Mouse (Mus musculus): ENCODE results near the gene Atg9b.

Gene Atg9b

DNA sequence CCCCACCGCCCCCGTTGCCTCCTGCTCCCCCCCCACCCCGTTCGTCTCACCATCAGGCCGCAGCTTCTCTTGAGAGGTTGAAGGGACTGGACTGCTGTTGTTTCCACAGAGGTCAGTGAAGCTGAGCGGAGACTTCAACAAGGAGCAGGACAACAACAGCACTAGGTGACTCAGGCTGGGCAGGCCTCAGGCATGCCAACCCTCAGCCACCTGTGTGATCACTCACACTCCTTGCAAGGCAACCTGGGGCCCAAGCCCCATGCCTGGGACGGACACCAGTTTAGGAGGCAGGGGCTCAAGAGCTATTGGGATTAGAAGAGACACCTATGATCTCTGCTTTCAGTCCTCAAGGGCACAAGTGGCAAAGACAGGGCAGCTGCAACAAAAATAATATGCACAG, at the start of gene Atg9b:
Gene Atg9b, minus strand, starts transcription at position 280 of the 400 bp plus-strand sequence.
- DNase-seq (ENCODE audit: low spot score): no peak

DNA sequence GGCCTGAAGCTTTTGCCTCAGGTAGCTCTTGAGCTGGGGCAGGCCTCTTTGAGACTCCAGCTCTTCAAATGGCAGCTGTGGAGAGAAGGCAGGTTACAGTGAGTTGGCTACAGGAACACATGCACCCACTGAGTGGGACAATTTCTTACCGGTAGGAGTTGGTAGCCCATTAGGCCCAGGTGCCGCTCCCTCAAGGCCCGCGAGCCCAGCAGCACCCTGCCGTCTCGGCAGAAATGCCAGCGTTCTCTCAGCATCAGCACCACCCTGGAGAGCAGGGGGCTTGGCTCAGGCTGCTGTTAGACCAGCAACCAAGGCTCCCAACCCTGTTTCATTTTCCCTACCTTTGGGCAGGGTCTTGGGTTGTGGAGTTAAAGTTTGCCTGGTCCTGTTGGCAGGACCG, 49.2 kb upstream of the Atg9b start:
- DNase-seq (ENCODE audit: low spot score): no peak

DNA sequence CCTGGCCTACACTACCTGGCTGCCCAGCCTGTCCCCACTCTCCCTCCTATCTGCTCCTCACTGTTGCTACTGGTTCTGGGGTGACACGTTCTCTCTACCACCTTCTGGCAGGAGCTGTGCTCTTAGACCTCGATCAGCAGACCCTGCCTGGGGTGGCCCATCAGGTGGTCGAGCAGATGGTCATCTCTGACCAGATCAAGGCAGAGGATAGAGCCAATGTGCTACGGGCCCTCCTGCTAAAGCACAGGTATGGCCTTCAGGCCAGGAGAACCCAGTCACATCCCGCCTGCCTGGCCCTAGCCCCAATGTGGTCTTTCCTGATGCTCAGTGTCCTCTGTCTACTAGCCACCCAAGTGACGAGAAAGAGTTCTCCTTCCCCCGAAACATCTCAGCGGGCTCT, 42.0 kb upstream of the Atg9b start:
- DNase-seq (ENCODE audit: low spot score): no peak

DNA sequence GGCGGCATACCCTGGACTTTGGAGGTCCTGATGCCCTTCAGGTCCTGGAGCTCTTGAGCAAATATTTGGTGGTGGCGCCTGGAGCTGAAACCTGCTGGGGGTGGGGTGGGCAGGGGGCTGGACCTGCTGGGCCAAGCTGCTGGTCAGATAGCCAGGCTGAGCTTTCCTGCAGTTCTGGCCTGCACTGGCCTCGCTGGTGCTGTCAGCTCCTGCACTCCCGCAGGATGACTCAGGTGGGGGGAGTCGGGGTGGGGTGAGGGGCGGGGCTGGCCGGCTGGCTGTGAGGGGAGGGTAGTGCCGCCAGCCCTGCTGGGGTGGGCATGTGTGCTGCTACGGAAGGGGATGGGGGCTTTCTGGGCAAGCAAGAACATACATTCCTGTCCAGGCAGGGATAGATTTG, 36.7 kb upstream of the Atg9b start:
- no peak for DNase-seq (ENCODE audit: low spot score)

DNA sequence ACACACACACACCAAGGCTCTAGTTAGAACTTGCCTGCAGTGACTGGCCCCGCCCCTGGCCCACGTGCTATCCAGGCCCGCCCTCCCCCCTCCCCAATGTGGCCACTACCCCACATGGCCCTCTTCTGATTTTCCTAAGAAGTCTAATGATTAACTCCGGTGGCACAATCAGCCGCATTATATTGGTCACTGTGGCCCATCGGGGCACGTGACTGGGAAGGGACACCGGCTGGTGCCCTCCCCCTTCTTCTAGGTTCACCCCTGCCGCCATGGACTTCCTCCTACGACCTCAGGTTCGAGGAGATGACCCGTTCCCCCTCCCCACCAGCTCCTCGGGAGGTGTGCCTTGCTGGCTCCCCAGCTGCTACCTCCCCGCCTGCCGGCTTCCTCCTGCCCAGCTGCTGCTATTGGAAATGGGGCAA, 36.0 kb upstream of the Atg9b start:
- DNase-seq (ENCODE audit: low spot score): no peak

DNA sequence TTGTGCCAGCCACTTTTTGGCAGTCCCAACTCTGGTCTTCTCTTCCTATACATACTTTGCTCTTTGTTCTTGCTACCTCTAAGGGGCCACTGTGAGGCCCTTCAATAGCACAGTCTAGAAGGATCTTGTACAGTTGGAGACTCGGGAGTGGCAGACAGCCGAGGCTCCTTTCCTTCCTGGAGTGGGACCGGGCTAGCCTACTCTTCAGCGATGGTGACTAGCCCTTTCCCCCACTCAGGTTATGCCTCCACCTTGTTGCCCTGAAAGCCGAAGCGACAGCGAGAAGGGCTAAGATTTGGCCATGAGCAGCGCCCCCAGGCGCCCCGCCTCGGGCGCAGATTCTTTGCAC, 35.3 kb upstream of the Atg9b start:
- DNase-seq (ENCODE audit: low spot score): no peak

DNA sequence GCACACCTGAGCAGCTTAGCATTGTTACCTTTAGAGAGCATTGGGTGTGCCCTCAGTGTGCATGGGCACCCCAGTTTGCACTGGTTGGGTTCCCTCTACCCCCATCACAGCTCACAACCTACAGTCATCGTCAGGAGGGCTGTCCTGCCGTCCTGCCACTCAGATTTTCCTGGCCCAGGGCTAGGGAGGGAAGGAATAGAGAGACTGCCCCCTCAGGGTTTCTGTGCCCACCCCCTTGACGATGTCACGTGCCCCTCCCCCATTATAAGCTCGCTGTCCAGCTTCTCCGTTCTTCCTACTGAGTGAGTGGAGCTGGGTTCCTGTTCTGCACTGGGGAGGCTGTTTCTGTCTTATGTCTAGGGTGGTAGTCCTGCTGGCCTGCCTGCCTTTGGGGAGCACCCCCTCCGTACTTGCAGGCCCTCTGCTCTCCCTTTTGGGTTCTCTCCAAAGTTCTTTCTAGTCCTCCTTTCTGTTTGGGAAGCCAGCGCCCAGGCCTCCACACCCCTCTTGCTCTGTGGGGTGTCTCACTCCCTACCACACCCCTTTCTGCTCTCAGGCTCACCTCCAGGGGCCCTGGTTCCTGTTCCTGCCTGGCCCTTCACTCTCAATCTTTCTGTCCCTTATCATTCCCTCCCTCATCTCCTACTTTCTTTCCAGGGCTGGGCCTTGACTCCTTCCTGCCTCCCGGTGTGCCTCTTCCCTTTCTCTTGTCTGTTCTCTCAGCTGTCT, 34.8 kb upstream of the Atg9b start:
- DNase-seq (ENCODE audit: low spot score): no peak

DNA sequence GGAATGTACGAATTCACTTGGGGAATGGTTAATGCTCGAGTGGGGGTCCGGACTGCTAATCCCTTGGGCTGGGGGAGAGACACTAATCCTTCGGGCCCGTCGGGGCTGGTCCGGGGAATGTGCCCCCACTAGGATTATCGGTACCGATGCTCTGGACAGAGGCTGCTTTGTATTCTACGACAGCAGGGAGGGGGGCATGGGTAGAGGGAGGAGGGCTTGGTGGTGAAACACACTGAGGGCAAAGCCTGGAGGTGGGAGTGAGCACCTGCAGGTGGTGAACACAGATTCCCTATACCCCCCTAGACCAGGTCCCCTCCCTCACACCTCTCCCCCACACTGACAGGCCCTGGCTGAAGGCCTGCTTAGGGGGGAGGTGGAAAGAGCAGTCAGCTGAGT, 34.1 kb upstream of the Atg9b start:
- DNase-seq (ENCODE audit: low spot score): no peak

DNA sequence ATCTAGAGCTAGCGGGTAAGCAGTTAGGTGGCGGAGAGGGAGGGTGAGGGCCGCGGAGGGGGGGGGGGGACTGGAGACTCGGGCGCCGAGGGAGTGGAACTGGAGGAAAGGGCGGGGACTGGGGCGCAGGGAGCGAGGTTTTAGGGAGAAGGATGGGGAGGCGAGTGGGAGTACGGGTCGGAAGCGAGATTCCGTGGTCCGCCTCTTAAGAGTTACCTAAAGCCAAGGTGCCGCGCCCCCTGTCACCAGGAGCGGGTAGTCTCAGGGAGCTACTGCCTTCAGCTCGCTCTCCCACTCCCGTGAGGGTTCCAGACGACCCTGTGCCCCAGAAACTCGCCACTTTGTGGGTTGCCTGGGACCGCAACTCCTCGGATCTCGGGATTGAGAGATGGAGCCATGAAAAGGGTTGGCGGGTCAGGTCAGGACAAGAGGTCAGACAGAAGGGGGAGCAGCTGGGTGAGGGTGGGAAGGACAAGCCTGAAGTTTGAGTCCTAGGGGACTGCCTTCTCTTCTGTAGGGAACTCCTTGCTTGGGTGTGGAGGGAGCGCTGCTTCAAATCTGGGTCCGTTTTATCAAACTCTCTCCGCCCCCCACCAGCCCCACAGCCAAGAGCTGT, 33.6 kb upstream of the Atg9b start:
- DNase-seq (ENCODE audit: low spot score): no peak

DNA sequence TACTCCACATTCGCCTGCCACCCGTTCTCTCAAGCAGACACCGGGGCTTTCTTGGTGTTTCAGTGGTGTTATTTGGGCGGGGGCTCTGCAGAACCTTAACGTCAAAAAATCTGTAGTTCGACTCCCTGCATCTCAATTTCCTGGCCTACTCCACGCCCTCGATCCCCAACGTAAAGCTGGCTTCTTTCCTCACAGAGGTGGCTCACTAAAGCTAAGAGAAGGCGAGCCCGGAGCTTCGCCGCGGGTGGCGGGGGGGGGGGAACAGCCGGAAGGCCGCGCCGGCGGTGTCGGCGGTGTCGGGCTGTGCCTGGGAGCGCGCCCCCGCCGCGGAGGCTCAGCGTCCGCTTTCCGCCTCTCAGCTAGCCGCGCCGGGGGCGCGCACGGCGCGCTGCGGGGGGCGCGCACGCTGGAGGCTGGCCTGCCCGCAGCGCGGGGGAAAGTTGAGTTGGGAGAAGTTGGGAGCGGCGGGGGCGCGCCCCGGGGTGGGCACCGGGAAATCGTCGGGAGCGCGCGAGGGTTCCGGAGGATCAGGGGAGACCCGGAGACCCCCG, 33.0 kb upstream of the Atg9b start:
- peak; percentile 72 for DNase-seq (ENCODE audit: low spot score)

DNA sequence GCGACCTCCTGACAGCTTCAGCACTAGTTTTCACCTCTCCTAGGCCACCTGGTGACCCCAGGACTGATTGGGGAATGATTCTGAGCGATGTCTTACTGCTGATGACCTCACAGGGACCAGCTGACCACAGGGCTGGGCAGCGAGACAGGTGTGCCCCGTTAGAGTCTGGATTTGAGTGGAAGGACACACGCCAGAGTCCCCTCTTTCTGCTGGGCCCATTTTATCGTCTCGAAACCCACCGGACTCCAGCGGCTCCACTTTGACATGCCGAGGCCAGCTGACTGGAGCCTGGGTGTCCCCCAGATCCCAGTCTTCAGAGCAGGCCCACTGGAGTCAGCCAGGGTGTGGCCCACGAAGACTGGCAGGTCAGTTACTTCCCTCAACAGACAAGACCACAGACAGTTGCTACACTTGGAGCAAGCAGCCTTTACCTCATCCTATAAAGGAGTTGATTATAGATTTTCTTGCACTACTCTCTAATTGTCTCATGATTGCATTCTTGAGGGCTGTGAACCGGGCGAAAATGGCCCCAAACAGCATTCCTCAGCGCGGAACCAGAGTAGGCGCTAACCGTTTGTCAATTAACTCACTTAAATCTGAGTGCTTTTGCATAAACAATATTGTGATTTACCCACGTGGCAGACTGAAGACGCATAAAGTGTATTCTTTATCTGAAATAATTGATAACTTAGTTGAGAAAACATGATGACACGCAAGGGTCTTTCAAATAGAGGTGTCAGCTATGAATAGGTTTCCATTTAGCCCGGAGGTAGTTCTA, 32.2 kb upstream of the Atg9b start:
- DNase-seq (ENCODE audit: low spot score): no peak

DNA sequence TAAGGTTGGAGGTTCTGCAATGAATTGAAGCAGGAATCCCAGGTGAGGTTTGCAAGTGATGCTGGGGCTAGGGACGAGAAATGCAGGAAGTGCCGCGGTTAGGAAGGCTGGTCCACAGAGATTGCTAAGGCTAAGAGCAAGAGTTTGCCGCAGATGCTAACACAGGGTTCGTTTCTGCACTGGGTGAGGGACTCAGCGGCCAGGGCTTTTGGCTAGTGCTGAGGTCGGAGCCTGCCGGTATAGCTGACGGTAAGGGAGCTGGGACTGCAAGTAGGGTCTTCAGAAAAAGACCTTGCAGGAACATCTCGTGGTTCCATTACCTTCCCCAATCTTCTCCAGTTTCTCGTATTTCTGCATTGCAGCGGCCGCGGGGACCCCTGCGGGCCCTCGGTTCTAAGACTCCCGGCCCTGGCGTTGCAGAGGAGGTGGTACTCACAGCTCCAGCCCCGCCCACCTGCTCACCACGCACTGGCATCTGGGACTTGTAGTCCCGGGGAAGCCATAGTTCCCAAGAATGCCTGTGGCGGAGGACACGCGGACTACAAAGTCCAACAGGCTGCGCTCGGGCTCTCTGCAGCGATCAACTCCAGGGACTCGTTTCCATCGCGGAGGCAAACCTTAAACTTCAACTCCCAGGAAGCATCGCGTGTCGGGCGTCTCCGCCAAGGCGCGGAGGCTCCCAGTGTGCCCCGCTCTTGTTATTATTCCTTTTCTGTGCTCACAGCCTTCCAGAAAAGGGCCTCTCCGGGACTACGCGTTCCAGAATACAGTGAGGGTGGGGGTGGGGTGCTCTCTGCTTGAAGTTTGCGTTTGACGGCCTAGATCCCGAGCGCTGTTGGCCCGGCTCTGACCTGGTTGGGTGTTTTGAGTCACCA, 31.4 kb upstream of the Atg9b start, which contains the start of the genes Cdk5 and Slc4a2:
Gene Cdk5, minus strand, starts transcription at position 402 of the 875 bp plus-strand sequence.
Gene Slc4a2, plus strand, starts transcription at position 709 of the 875 bp plus-strand sequence.
- peak; percentile 92 for DNase-seq (ENCODE audit: low spot score)

DNA sequence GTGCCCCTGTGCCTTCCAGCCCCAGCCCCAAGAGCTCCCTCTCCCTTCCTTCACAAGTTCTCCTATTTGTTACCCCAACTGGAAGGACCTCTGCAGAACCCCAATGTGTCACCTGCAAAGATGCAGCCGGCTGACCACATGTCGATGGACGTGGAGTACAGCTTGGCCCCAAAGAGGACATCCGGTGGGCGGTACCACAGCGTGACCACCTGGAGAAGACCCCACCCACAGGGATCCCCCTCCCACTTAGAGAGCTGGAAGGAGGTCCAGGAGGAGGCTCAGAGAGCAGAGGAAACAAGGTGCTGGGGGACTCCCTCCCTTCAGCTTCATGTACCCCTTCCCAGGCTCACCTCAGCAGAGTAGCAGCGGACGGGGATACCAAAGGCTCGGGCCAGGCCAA, 28.4 kb upstream of the Atg9b start:
- DNase-seq (ENCODE audit: low spot score): no peak

DNA sequence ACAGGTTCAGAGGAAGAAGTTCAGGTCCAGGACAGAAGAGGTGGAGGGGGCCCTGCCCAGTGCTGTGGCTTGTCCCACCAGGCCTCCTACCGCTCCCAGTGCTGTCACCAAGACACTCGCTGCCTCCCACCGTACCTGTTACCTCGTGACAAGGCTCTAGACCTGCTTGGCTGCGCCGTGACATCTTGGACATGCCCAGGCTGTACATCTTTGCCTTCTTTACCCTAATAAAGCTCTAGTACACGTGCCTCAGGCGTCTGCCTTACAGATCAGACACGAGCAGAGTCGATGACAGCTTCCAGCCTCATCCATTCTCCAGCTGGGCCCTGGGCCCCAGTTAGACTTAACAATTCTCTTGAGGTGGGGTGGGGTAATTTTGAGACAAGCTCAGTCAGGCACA, 25.6 kb upstream of the Atg9b start:
- no peak for DNase-seq (ENCODE audit: low spot score)

DNA sequence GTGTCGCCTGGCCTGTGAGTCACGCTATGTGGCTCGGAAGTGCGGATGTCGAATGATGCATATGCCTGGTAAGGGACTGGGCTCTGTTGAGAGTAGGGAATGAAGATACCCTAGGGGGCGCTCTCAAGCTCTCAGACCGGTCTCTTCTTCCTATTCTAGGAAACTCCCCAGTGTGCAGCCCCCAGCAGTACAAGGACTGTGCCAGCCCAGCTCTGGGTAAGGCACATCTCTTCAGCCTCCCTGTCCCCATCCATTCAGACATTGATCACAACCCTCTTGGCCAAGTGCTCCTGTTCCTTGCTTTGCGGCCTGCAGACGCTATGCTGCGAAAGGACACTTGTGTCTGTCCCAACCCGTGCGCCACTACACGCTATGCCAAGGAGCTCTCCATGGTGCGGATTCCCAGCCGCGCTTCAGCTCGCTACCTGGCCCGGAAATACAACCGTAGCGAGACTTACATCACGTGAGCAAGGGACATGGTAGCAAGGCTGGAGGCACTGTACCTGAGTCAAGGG, 24.3 kb upstream of the Atg9b start:
- DNase-seq (ENCODE audit: low spot score): peak; percentile 53

DNA sequence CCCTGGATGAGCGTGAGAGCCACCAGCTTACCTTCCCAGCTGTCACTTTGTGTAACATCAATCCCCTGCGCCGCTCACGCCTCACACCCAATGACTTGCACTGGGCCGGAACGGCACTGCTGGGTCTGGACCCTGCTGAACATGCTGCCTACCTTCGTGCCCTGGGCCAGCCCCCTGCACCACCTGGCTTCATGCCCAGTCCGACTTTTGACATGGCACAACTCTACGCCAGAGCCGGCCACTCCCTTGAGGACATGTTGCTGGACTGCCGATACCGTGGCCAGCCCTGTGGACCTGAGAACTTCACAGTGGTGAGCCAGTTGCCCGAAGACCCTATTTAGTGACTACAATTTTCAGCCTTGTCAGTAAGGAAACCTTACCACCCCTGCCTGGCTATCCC, 22.0 kb upstream of the Atg9b start:
- DNase-seq (ENCODE audit: low spot score): no peak

DNA sequence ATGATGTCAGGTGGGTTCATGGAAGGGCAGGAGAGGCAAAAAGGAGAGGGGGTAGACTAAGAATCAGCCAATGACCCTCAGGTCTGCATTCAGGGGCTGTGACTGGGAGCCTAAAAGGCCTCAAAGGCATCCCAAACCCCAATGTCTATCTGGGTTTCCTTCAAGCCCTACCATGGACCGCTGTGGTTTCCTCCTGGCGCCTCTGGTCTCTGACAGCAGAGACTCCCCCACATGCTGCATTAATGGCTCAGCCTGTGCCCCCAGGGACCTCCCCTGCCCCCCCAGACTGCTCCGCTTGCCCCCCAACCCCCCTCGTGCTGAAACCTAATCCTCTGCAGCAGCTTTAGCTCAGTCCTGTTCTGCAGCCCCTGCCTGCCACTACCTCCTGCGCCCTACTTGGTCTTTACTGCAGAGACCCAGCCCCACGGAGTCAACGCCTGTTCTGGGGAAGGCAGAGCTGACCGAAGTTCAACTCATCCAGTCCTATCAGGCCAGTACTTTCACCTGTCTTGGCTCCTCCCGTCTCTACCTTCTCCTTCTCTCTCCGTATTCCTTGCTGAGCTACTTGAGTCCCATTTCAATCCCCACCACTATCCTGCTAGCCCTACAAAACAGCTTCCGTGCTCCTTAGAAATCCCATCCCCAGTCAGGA, 21.2 kb upstream of the Atg9b start, which contains the start of gene Asic3:
Gene Asic3, plus strand, starts transcription at position 351 of the 652 bp plus-strand sequence.
- no peak for DNase-seq (ENCODE audit: low spot score)

DNA sequence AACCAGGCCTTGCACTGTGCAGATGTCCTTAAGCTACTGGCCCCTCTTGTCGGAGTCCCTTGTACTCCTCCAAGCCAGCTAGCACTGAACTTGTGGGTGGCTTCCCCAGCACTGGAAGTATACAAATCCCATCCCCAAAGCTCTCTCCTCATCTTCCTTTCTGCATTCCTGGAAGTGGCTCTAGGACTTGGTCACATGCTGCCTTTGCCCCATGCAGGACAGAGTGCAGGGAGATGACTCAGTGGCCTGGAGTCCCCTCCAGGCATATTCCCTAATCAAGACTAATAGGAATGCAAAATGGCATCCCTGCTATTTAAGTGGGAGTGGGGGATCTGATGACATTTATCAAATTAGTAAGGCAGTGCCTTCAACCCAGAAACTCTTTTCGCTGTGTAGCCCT, 20.1 kb upstream of the Atg9b start:
- no peak for DNase-seq (ENCODE audit: low spot score)

DNA sequence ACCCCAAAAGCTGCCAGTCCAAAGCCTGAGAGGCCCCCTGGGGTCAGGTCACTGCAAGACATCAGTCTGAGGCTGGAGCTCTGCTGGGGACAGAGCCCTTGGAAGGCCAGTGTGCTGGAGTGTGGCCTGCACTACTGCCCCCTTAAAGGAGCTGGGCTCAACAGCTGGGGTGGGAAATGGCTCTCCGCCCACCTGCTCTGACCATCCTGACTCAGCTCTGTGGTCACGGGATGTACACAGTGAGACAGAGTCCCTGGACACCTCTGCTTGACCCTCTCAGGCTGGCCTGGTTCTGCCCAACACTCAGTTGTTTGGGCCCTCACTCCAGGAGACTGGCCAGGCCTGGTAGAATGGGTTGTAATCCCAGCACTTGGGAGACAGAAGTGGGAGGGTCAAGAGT, 17.5 kb upstream of the Atg9b start:
- no peak for DNase-seq (ENCODE audit: low spot score)

DNA sequence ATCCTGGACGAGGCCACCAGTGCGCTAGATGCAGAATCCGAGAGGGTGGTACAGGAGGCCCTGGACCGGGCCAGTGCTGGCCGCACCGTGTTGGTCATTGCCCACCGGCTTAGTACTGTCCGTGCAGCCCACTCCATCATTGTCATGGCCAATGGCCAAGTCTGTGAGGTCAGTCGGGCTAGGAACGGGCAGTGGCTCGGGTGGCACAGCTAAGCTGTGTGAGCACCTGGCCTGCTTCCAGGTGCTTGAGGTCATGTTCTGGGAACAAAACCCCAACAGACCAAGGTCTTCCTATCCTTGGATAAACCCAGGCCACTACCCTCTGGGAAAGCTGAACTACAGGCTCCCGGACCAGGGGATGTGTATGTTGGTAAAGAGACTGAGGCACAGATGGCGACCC, 16.7 kb upstream of the Atg9b start:
- DNase-seq (ENCODE audit: low spot score): no peak

DNA sequence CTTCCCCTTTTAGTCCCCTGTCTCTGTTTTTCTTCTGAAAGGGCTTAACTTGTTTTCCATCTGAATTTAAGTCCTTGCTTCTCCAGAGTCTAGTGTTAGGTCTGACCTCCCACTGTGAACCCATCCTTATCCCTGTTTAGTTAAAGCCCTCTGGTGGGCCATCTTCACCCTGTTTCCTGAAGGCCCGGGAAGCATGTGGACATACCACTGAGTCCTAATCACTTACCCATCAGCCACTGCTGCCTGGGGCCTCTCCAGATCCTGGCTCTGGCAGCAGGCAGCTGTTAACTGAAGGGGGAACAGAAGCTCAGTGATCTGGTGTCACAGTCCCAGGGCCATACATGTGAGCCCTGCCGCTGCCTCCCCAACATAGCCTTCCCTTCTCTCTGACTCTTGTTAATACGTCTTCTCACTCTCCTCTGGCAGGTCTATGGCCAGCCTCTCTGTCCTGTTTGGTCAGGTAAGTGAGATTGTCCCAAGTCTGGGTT, 13.5 kb upstream of the Atg9b start:
- DNase-seq (ENCODE audit: low spot score): no peak
